Mouse (Mus musculus): ENCODE data around the gene Afdn.

DNA sequence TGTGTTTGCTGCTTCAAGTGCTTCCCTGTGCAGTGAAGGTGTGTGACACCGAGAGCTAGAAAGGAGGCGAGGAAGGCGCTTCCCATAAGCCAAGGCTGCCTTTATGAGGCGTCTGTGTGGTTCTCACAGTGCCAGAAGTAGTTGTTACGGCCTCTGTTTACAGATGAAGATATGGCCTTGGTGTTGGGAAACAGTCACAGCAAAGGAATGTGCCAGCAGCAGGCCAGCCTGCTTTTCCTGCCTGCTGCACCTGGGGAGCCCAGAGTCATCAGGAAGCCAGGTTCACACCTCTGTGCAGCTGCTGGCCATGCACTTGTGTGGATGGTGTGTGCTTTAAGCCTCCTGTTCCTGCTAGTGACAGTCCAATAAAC, 16.6 kb upstream of the Afdn start:
- TF ChIP-seq CTCF (IDR thresholded peaks at IDR 0.05; ENCODE audit: low read depth) (no peak), EP300 (IDR thresholded peaks at IDR 0.05; ENCODE audit: low read depth) (no peak)

Data from heart, postnatal 0 days (tissue).